Mouse (Mus musculus) liver, embryonic 14.5 days (tissue): Measurements from ENCODE around the gene Golga1.

Source experiments
- CTCF ChIP-seq: IDR thresholded peaks from 2 replicates; pipeline ENCODE4 v1.5.1; 2016; ENCODE audit warnings: antibody characterized with exemption, low read depth, control low read depth
- EP300 ChIP-seq: IDR thresholded peaks from 2 replicates; pipeline ENCODE4 v1.6.1; 2016; ENCODE audit warnings: antibody characterized with exemption, low read depth

- TF ChIP-seq CTCF (peak; percentile 71), EP300 (no peak)
These were observed 81.9 kb downstream of the Golga1 start for GRCm38 (mm10) chr2:38983456-38983855.
